In the genomic region with DNA sequence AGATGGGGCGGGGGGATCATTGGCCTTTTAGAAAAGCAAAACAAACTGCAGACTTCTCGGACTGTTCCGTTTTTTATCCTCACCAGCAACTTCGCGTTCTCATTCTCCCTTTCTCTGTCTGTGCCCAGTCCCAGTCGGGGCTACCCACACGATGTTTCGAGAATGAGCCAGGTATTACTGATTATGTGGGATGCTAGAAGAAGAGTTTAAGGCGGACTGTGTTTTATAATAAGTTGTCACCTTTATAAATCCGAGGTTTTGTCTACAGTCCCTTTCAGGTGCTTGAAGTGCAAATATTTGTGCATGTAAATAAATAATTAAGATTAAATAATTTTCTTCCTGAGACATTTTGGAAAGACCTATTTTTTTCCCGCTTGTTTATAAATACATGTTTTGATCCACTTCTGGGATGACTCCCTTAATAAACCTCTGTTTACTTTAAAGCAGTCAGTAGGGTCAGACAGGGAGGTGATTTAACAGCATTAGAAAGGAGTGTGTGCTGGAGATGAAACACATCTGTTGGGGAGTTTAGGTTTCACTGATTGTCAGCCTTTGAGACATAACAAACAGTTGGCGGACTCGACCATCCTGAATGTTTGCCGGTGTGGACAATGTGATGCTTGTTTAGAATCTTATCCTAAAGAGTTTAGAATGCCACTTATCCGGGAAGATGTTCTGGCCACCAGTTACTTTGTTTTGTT, we compare ENCODE assay signal across 8 mouse cellular contexts. TPM values are rescaled to one million over a fixed set of nuclear protein-coding genes. Genes with fewer than 3 reads are reported as not detected.
DNase-seq lines count a peak whose midpoint lies in the region; ATAC-seq and TF ChIP-seq lines count a peak whose summit lies in the region.

No protein-coding gene starts in this region.

- H3K27me3 ChIP-seq in kidney, embryonic 14.5 days (ENCODE audit: control insufficient read depth, insufficient read depth, low read length) = no peaks in the 10 kb centered on the region
- H3K27me3 ChIP-seq in hindbrain, embryonic 14.5 days (ENCODE audit: control insufficient read depth, insufficient read depth, low read length) = no peaks in the 10 kb centered on the region
- H3K27me3 ChIP-seq in midbrain, embryonic 13.5 days = no peaks in the 10 kb centered on the region

- no peak for DNase-seq in kidney, adult 11 months
- DNase-seq in hindbrain, embryonic 14.5 days (ENCODE audit: low spot score) = no peak
- no peak for DNase-seq in right cerebral cortex, postnatal 36 days (ENCODE audit: low spot score in 2 of 2)
- no peak for DNase-seq in retina, postnatal 1 day
- DNase-seq in kidney, postnatal 10 days = no peak

- peak overlapping the region; percentile 78 for H3K4me3 ChIP-seq in kidney, embryonic 14.5 days (ENCODE audit: low read length)
- peak overlapping the region; percentile 80 for H3K4me3 ChIP-seq in bone marrow macrophage, adult 2 months (ENCODE audit: insufficient read depth, low read length)
- peak overlapping the region; percentile 64 for H3K4me3 ChIP-seq in hindbrain, embryonic 14.5 days (replicated peaks; ENCODE audit: low read length)
- H3K4me3 ChIP-seq in midbrain, embryonic 13.5 days (replicated peaks) = peak overlapping the region; percentile 82

- peak overlapping the region; percentile 76 for H3K27ac ChIP-seq in kidney, embryonic 14.5 days (ENCODE audit: low read depth, low read length)
- H3K27ac ChIP-seq in bone marrow macrophage, adult 2 months (ENCODE audit: insufficient read depth, low read depth, low read length) = peak overlapping the region; percentile 15
- H3K27ac ChIP-seq in hindbrain, embryonic 14.5 days = peak overlapping the region; percentile 47; the same call in 1 of the 2 replicates
- peak overlapping the region; percentile 69 for H3K27ac ChIP-seq in midbrain, embryonic 13.5 days

- WGBS in kidney, embryonic 14.5 days = 5% methylated on average over 15 of the region's 15 CpGs
- 11% methylated on average over 15 of the region's 15 CpGs for WGBS in hindbrain, embryonic 14.5 days
- 14% methylated on average over 15 of the region's 15 CpGs for WGBS in midbrain, embryonic 13.5 days

- peak overlapping the region; percentile 67 for H3K9ac ChIP-seq in kidney, embryonic 14.5 days (ENCODE audit: low read depth, low read length)
- peak overlapping the region; percentile 74 for H3K9ac ChIP-seq in hindbrain, embryonic 14.5 days
- H3K9ac ChIP-seq in midbrain, embryonic 13.5 days (replicated peaks) = peak overlapping the region; percentile 78

- TF ChIP-seq POLR2A in bone marrow macrophage, adult 2 months (IDR thresholded peaks at IDR 0.05; ENCODE audit: borderline replicate concordance, low read depth, low read length) = no peak

- ATAC-seq in kidney, embryonic 14.5 days (ENCODE audit: low FRiP score, low TSS enrichment) = no peak
- ATAC-seq in hindbrain, embryonic 14.5 days (ENCODE audit: low FRiP score) = no peak; the same call in 1 of the 2 replicates
- no peak for ATAC-seq in midbrain, embryonic 13.5 days

- no peak for TF ChIP-seq CTCF in bone marrow macrophage, adult 2 months (IDR thresholded peaks at IDR 0.05; ENCODE audit: low read depth, low read length)

- peak overlapping the region; percentile 76 for H3K4me2 ChIP-seq in kidney, embryonic 14.5 days (replicated peaks; ENCODE audit: low read depth, low read length)
- peak overlapping the region; percentile 77 for H3K4me2 ChIP-seq in hindbrain, embryonic 14.5 days (replicated peaks)
- H3K4me2 ChIP-seq in midbrain, embryonic 13.5 days (replicated peaks) = peak overlapping the region; percentile 84

- no peaks in the 10 kb centered on the region for H3K36me3 ChIP-seq in kidney, embryonic 14.5 days (ENCODE audit: control insufficient read depth, insufficient read depth, low read length)
- no peaks in the 10 kb centered on the region for H3K36me3 ChIP-seq in hindbrain, embryonic 14.5 days (replicated peaks; ENCODE audit: control insufficient read depth, insufficient read depth)
- H3K36me3 ChIP-seq in midbrain, embryonic 13.5 days = no peaks in the 10 kb centered on the region

- no peaks in the 10 kb centered on the region for H3K9me3 ChIP-seq in kidney, embryonic 14.5 days (ENCODE audit: control insufficient read depth, low read length)
- no peaks in the 10 kb centered on the region for H3K9me3 ChIP-seq in hindbrain, embryonic 14.5 days (ENCODE audit: control insufficient read depth, low read length)
- no peaks in the 10 kb centered on the region for H3K9me3 ChIP-seq in midbrain, embryonic 13.5 days

- peaks cover 10% of the 10 kb centered on the region for H3K4me1 ChIP-seq in kidney, embryonic 14.5 days (ENCODE audit: control insufficient read depth, insufficient read depth, low read length)
- H3K4me1 ChIP-seq in bone marrow macrophage, adult 2 months (ENCODE audit: control insufficient read depth, insufficient read depth, low read length) = peaks cover 13% of the 10 kb centered on the region
- H3K4me1 ChIP-seq in hindbrain, embryonic 14.5 days (replicated peaks; ENCODE audit: control insufficient read depth, insufficient read depth, low read length) = peaks cover 9% of the 10 kb centered on the region
- peaks cover 9% of the 10 kb centered on the region for H3K4me1 ChIP-seq in midbrain, embryonic 13.5 days (replicated peaks)

RNA-seq across cellular contexts. Expression of gene Micu1, which starts 0.9 kb away (rescaled TPM):
- 57.0 and 83.3 TPM in 2 replicates for polyA plus RNA-seq in kidney, embryonic 14.5 days (2014; fragmentation: Nextera tagmentation; extraction: Ambion mirVana)
- polyA plus RNA-seq in bone marrow macrophage, adult 2 months (2012; ENCODE audit: insufficient read depth, insufficient read length, missing spikeins) = 42.0 and 46.6 TPM in 2 replicates
- polyA plus RNA-seq in hindbrain, embryonic 14.5 days (2014; fragmentation: Nextera tagmentation; extraction: Ambion mirVana) = 74.9 and 75.2 TPM in 2 replicates
- 72.2 and 73.0 TPM in 2 replicates for polyA plus RNA-seq in midbrain, embryonic 13.5 days (2015; fragmentation: Nextera tagmentation; extraction: Ambion mirVana)

Comparison
In these comparisons a context has a peak if more than half of its experiments do, and no peak if none do; other contexts are left out.
1. H3K27ac ChIP-seq: peak in every context shown above with its lines; median percentile 76 in kidney, embryonic 14.5 days; 69 in midbrain, embryonic 13.5 days; 47 in hindbrain, embryonic 14.5 days; 15 in bone marrow macrophage, adult 2 months.